Mouse (Mus musculus) embryonic fibroblast, embryonic 13.5 days (primary cell): Measurements from ENCODE around the gene Ccl22.

Source experiments
- CTCF ChIP-seq: IDR thresholded peaks from 2 replicates; pipeline ENCODE4 v1.5.1; 2011; ENCODE audit warnings: mild to moderate bottlenecking, control low read depth, low read length, moderate library complexity, borderline replicate concordance; ENCODE audit not compliant: insufficient read depth
- POLR2A ChIP-seq: IDR thresholded peaks from 2 replicates; pipeline ENCODE4 v1.6.1; 2011; ENCODE audit warnings: low read depth, mild to moderate bottlenecking, control low read depth, low read length, moderate library complexity

DNA sequence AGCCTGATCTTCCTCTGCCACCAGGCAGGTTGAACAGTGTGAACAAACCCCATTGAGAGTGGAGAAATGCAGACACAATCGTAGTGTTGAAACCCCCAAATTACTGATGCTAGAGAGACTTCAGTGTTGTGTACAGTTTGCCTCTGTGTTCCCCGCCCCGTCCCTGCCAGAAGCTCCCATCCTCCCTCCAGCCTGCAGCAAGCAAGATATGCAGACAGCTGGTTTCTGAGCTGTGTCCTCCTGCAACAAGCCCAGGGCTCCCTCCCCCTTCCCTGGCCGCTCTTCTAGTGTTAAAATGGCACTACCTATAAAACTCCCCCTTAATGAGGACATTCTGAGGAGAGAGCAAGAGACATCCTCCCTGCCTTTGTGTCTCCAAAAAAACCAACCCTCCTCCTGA is 16.1 kb upstream of the Ccl22 start:
- TF ChIP-seq CTCF (no peak), POLR2A (no peak)
